Mouse (Mus musculus) liver, adult 2 months (tissue): ENCODE results near the gene Abhd15.

Experiments
- CTCF ChIP-seq: fragments of 200-500 bp; IDR thresholded peaks from 2 replicates; pipeline ENCODE4 v1.5.1; 2011; ENCODE audit warnings: low read depth, low read length, control low read depth
- POLR2A ChIP-seq: fragments of 200-500 bp; IDR thresholded peaks from 2 replicates; pipeline ENCODE4 v1.6.1; 2011; ENCODE audit warnings: low read length, control low read depth; ENCODE audit not compliant: insufficient read depth; ENCODE audit errors: extremely low read depth

DNA sequence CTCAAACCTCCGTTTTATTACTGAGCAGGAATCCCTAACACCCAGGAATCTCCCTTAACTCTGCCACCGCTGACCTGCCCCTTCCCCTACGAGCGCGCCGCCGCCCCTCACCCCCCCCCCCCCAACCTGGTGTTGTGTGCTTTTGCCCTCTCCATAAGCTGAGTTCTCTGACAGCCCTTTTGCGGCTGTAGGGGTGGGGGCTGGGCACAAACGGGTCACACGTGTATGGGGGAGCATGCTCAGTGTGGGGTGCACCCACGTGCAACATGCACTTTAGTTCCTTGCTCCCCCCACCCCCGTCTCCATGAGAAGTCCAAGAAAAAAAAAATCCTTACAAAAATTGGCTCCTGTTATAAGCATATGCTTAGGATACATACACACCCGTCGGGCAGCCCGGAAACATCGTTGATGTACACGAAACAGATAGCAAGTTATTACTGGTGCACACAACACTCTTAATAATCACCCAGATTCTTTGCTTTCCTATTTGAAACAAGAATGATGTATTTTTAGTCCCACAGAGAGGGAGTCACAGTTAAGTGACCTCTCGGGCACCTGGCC is 22.5 kb upstream of the Abhd15 start:
- TF ChIP-seq CTCF (no peak), POLR2A (no peak)
